ENCODE assay signal across 8 mouse cellular contexts in the genomic region with DNA sequence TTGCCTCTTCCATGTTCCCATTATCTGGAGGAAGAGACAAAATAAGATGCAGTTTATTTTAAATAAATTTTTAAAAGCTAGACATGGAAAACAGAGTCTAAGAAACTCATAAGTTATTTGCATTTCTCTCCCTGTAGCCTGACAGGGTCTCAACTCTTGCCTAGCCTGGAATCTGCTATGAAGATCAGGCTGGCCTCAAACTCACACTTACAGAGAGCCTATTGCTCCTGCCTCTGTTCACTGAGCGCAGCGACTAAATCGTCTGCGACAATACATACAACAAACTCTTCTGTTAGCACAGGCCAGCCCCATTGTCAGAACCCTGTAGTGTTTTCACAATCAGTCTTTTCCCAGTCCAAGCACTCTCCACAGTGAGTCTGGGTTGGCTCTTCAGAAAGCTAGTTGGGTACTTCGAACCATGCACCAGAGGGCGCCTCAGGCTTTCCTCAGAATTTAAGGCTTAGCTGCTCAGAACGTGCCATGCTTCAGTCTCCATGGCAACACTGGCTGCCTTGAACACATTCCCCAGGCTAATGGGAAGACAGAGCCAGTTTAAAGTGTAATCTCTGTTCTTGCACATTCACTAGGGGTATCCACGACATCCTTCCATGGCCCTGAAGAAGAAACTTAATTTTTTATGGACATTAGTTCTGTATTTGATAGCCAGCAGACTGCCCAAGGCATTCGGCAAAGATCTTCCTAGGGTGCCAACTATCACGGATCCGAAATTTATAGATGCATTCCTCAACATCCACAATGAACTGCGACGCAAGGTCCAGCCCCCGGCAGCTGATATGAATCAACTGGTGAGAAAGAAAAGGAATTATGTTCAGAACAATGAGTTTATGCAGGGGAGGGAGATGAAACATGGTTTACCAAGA. TPM values are rescaled to one million over a fixed set of nuclear protein-coding genes. Genes with fewer than 3 reads are reported as not detected.
A peak's percentile ranks its signal among the peaks of the same experiment; 100 is the strongest.
DNase-seq lines count a peak whose midpoint lies in the region; ATAC-seq lines count a peak whose summit lies in the region.

TSS of gene Glipr1l1 (plus strand) at position 488 of the 881 bp plus-strand sequence.

- H3K9me3 ChIP-seq in heart, embryonic 15.5 days (replicated peaks): no peaks in the 10 kb centered on the region
- no peaks in the 10 kb centered on the region for H3K9me3 ChIP-seq in forebrain, embryonic 11.5 days (ENCODE audit: control insufficient read depth, low read length)
- no peaks in the 10 kb centered on the region for H3K9me3 ChIP-seq in intestine, embryonic 15.5 days

- H3K9ac ChIP-seq in heart, embryonic 15.5 days: no peak within 1 kb of the TSS
- no peak within 1 kb of the TSS for H3K9ac ChIP-seq in forebrain, embryonic 11.5 days (ENCODE audit: low read length)
- no peak within 1 kb of the TSS for H3K9ac ChIP-seq in intestine, embryonic 15.5 days

- H3K27me3 ChIP-seq in heart, embryonic 15.5 days: no peaks in the 10 kb centered on the region
- H3K27me3 ChIP-seq in forebrain, embryonic 11.5 days (ENCODE audit: control insufficient read depth, insufficient read depth, low read length): no peaks in the 10 kb centered on the region
- H3K27me3 ChIP-seq in intestine, embryonic 15.5 days (replicated peaks): no peaks in the 10 kb centered on the region

- no peaks in the 10 kb centered on the region for H3K4me1 ChIP-seq in heart, embryonic 15.5 days (replicated peaks)
- H3K4me1 ChIP-seq in forebrain, embryonic 11.5 days (replicated peaks; ENCODE audit: control insufficient read depth, insufficient read depth, low read length): no peaks in the 10 kb centered on the region
- H3K4me1 ChIP-seq in intestine, embryonic 15.5 days (replicated peaks): no peaks in the 10 kb centered on the region

- intact Hi-C loops in heart, postnatal 25 days (cut with DNase I): no loop called here

- H3K4me3 ChIP-seq in heart, embryonic 15.5 days: no peak within 1 kb of the TSS
- no peak within 1 kb of the TSS for H3K4me3 ChIP-seq in forebrain, embryonic 11.5 days (ENCODE audit: low read depth, low read length)
- no peak within 1 kb of the TSS for H3K4me3 ChIP-seq in intestine, embryonic 15.5 days (replicated peaks)

- WGBS in heart, embryonic 15.5 days: 56% methylated on average over 14 of the region's 14 CpGs
- 54% methylated on average over 14 of the region's 14 CpGs for WGBS in forebrain, embryonic 11.5 days
- 54% methylated on average over 14 of the region's 14 CpGs for WGBS in intestine, embryonic 15.5 days

- no peak within 1 kb of the TSS for H3K27ac ChIP-seq in heart, embryonic 15.5 days
- H3K27ac ChIP-seq in forebrain, embryonic 11.5 days (ENCODE audit: low read depth, low read length): no peak within 1 kb of the TSS
- no peak within 1 kb of the TSS for H3K27ac ChIP-seq in intestine, embryonic 15.5 days

- no peak within 1 kb of the TSS for H3K4me2 ChIP-seq in heart, embryonic 15.5 days
- no peak within 1 kb of the TSS for H3K4me2 ChIP-seq in forebrain, embryonic 11.5 days (ENCODE audit: low read depth, low read length, severe bottlenecking)
- no peak within 1 kb of the TSS for H3K4me2 ChIP-seq in intestine, embryonic 15.5 days (replicated peaks)

- H3K36me3 ChIP-seq in heart, embryonic 15.5 days: no peaks in the 10 kb centered on the region
- H3K36me3 ChIP-seq in forebrain, embryonic 11.5 days (ENCODE audit: control insufficient read depth, insufficient read depth, low read length): no peaks in the 10 kb centered on the region
- H3K36me3 ChIP-seq in intestine, embryonic 15.5 days: no peaks in the 10 kb centered on the region

- no peak for DNase-seq in heart, postnatal 25 days (ENCODE audit: low spot score)
- peak; percentile 81 for DNase-seq in brain, embryonic 18.5 days (ENCODE audit: low read depth, low spot score)
- peak; percentile 82 for DNase-seq in forebrain, embryonic 11.5 days (ENCODE audit: low spot score)
- peak; percentile 35 to 73 for DNase-seq in left cerebral cortex, adult 8-10 months (ENCODE audit: low spot score in 2 of 2)
- DNase-seq in right cerebral cortex, postnatal 36 days (ENCODE audit: low spot score in 2 of 2): peak; percentile 78 to 80

- 0 out of 2 replicates have a peak, but pooled peaks have one; percentile 39 for ATAC-seq in heart, embryonic 15.5 days (replicated peaks; ENCODE audit: insufficient number of reproducible peaks, insufficient read depth, low FRiP score, low read depth)
- peak; percentile 97 for ATAC-seq in forebrain, embryonic 11.5 days (replicated peaks; ENCODE audit: low FRiP score)
- peak; percentile 34; the same call in 1 of the 2 replicates for ATAC-seq in intestine, embryonic 15.5 days
- peak; percentile 96 for ATAC-seq in megakaryocyte-erythroid progenitor cell, adult 5-6 weeks (replicated peaks; ENCODE audit: low FRiP score, low TSS enrichment, poor library complexity, severe bottlenecking)

RNA-seq across cellular contexts. Expression of gene Glipr1l1, which starts in this region (rescaled TPM):
- polyA plus RNA-seq in heart, embryonic 15.5 days (2015; fragmentation: Nextera tagmentation; extraction: Ambion mirVana): not detected in 2 replicates
- not detected for total RNA-seq in heart, postnatal 25 days (2021)
- polyA plus RNA-seq in forebrain, embryonic 11.5 days (2014; fragmentation: Nextera tagmentation; extraction: Ambion mirVana): not detected in 2 replicates
- not detected in 2 replicates for polyA plus RNA-seq in intestine, embryonic 15.5 days (2015; fragmentation: Nextera tagmentation; extraction: Ambion mirVana)
- total RNA-seq in left cerebral cortex, adult 8-10 months (2022): not detected
- total RNA-seq in megakaryocyte-erythroid progenitor cell, adult 5-6 weeks (2014; fragmentation: Nextera tagmentation): not detected in 2 replicates
- total RNA-seq in megakaryocyte-erythroid progenitor cell, adult 5-6 weeks (2017): not detected in 2 replicates

Comparison
In these comparisons a context has a peak if more than half of its experiments do, and no peak if none do; other contexts are left out.
1. Peak in ATAC-seq in heart, embryonic 15.5 days; RNA of the gene not detected or under 1 TPM.
2. Peak in DNase-seq and ATAC-seq in forebrain, embryonic 11.5 days; RNA of the gene not detected or under 1 TPM.
3. Peak in ATAC-seq in intestine, embryonic 15.5 days; RNA of the gene not detected or under 1 TPM.
4. Peak in DNase-seq in left cerebral cortex, adult 8-10 months; RNA of the gene not detected or under 1 TPM.
5. Peak in ATAC-seq in megakaryocyte-erythroid progenitor cell, adult 5-6 weeks; RNA of the gene not detected or under 1 TPM.
6. ATAC-seq: peak in every context shown above with its lines; median percentile 97 in forebrain, embryonic 11.5 days; 96 in megakaryocyte-erythroid progenitor cell, adult 5-6 weeks; 39 in heart, embryonic 15.5 days; 34 in intestine, embryonic 15.5 days.